Mouse (Mus musculus): ENCODE results near the gene Gga2.

GRCm38 (mm10) chr7:122056633-122057032 lies 35.6 kb upstream of the Gga2 start:
- TF ChIP-seq CTCF (IDR thresholded peaks at IDR 0.05; ENCODE audit: low read depth, low read length): no peak
- TF ChIP-seq POLR2A (IDR thresholded peaks at IDR 0.05; ENCODE audit: borderline replicate concordance, low read depth, low read length): no peak

Data from bone marrow macrophage, adult 2 months (primary cell).